Mouse (Mus musculus) midbrain, embryonic 13.5 days (tissue): ENCODE data around the gene Mns1. TPM values are rescaled to one million over a fixed set of nuclear protein-coding genes. Genes with fewer than 3 reads are reported as not detected.
A peak's percentile ranks its signal among the peaks of the same experiment; 100 is the strongest.

ENCODE experiments used
- ATAC-seq: fragments of 200-750 bp; cut with Nextera tagmentation; 2 replicates; pipeline ENCODE4 v1.8.0; 2017; ENCODE audit warnings: mild to moderate bottlenecking, moderate TSS enrichment, moderate library complexity
- H3K27ac ChIP-seq: fragments of 300-500 bp; sonication (generic); 2 replicates; pipeline ENCODE4 v1.5.1; 2015; ENCODE audit warnings: inconsistent platforms, mild to moderate bottlenecking, moderate library complexity
- H3K27me3 ChIP-seq: fragments of 300-500 bp; sonication (generic); 2 replicates; pipeline ENCODE4 v1.6.1; 2015; ENCODE audit warnings: mild to moderate bottlenecking, inconsistent platforms
- H3K36me3 ChIP-seq: fragments of 300-500 bp; sonication (generic); 2 replicates; pipeline ENCODE4 v1.6.1; 2015; ENCODE audit warnings: mild to moderate bottlenecking, inconsistent platforms
- H3K4me1 ChIP-seq: fragments of 300-500 bp; sonication (generic); replicated peaks from 2 replicates; pipeline ENCODE4 v1.6.1; 2015; ENCODE audit warnings: inconsistent platforms
- H3K4me2 ChIP-seq: fragments of 300-500 bp; sonication (generic); replicated peaks from 2 replicates; pipeline ENCODE4 v1.6.1; 2015; ENCODE audit warnings: moderate library complexity, mild to moderate bottlenecking, inconsistent platforms
- H3K4me3 ChIP-seq: fragments of 300-500 bp; sonication (generic); replicated peaks from 2 replicates; pipeline ENCODE4 v1.5.1; 2015; ENCODE audit warnings: mild to moderate bottlenecking, inconsistent platforms
- H3K9ac ChIP-seq: fragments of 300-500 bp; sonication (generic); replicated peaks from 2 replicates; pipeline ENCODE4 v1.6.1; 2015; ENCODE audit warnings: mild to moderate bottlenecking, inconsistent platforms
- H3K9me3 ChIP-seq: fragments of 300-500 bp; sonication (generic); 2 replicates; pipeline ENCODE4 v1.6.1; 2016; ENCODE audit warnings: mild to moderate bottlenecking, inconsistent platforms
- WGBS: fragments of 180-500 bp; shearing (Covaris S2); methylation state at CpG from one replicate; pipeline ENCODE4 v1.1.7; 2015; 5-methylcytosine and 5-hydroxymethylcytosine counted together
- polyA plus RNA-seq: library from polyadenylated mRNA; unstranded; fragments of >200 nt; fragmentation: Nextera tagmentation; extraction: Ambion mirVana; gene quantifications from 2 replicates; pipeline ENCODE4 v1.2.1, GENCODE M21; 2015

The Mns1 gene
- polyA plus RNA-seq, 1 experiment from 2014 or later = 19.9 TPM

DNA sequence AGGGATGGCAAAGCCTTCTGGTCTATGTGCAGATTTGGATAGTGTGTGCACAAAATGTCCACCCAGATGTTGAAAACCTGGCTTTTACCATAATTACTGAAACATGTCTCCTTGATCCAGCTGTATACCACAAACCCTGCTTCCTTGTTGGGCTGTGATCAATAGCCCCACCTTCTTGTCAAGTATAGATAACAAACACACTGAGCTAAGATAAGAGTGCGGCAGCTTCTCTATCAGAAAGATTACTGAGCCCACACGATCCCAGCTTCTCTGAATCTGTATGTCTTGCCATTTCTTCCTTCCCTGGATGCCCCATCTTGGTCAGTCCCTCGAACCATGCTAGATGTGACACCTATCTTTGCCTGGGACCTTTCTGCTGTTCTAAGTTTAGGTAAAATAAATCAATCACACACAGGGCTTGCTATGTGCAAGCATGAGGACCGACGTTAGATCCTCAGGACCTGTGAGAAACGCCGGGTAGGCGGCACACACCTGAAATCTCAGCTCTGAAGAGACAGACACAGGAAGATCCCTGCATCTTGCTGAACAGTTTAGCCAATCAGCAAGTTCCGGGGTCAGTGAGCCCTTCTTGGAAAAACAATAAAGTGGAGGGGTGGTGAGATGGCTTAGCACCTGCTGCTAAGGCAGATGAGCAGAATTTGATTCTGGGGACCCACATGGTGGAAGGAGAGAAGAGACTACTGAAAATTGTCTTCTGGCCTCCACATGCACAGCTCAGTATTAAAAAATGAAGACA lies 31.8 kb upstream of the Mns1 start:
- Histone ChIP-seq H3K27ac (no peak overlapping the region), H3K27me3 (no peaks in the 10 kb centered on the region), H3K4me3 (no peak overlapping the region), H3K36me3 (no peaks in the 10 kb centered on the region), H3K4me1 (peaks cover 23% of the 10 kb centered on the region), H3K9ac (no peak overlapping the region), H3K4me2 (no peak overlapping the region), H3K9me3 (no peaks in the 10 kb centered on the region)
- WGBS = 93% methylated on average over 9 of the region's 9 CpGs
- ATAC-seq = no peak

DNA sequence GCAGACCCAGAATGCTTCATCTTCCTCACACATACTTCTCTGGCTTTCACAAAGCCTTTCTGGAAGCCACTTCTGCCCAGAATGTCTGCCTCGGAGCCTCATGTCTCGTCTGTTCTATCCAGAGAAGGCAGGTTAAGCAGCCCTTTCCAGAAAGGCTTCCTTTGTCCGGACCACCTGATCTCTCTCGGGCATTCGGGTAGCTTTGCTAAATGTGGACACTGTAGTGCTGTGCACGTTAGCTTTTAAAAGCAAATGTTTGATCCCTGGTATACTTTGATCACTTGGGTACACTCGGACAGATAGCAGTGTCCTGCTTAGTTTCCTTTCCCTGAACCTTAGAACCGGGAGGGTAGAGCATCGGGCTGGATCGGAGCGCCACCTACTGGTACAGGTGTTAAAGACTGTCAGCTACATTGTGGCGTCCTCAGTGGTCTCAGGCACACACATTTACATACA lies 29.7 kb upstream of the Mns1 start:
- 11% methylated on average over 12 of the region's 12 CpGs for WGBS
- H3K4me2 ChIP-seq = peak overlapping the region; percentile 45
- H3K27ac ChIP-seq = no peak overlapping the region
- no peaks in the 10 kb centered on the region for H3K27me3 ChIP-seq
- ATAC-seq = peak; percentile 87
- peaks cover 23% of the 10 kb centered on the region for H3K4me1 ChIP-seq
- peak overlapping the region; percentile 46; the same call in 1 of the 2 replicates for H3K9ac ChIP-seq
- H3K36me3 ChIP-seq = no peaks in the 10 kb centered on the region
- H3K9me3 ChIP-seq = no peaks in the 10 kb centered on the region
- H3K4me3 ChIP-seq = peak overlapping the region; percentile 18

DNA sequence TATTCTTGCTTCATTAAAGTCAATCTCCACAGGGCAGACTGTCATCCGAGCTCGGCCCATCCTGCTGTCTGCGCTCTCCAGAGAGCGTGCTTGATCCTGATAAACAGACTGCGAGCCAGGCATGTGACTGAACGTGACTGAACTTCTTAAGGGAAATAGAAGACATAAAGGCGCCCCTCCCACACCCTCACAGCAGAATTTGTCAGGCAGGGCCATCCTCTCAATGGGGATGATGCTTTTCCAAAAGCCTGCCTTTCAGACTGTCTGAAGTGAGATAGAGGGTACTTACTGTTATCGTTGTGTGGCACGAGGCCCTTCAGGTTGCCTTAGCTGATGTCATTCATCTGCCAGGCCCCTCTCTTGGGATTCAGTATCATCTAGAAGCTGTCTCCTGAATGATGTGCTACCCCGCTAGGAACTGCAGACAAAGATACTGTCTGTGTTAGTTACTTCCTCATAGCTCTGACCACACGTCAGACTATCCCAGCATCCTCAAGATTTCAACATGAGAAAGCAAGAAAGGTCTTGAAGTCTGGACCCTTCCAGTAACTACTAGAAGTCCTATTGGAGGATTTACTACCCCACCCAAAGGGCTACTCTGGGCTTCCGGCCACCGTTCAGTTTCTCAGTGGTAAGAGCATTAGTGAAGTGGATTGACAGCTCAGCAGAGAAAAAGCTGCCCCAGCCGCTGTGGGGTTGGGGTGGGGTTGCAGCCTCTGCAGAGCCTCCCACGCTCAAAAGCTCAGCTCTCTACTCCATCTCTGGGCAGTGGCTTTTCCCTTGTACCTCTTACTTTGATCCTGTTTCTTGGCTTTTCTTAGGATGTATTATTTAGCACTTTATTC lies 28.2 kb upstream of the Mns1 start:
- 31% methylated on average over 15 of the region's 15 CpGs for WGBS
- Histone ChIP-seq H3K27ac (0 out of 2 replicates have a peak overlapping the region, but pooled peaks have one; percentile 0), H3K27me3 (no peaks in the 10 kb centered on the region), H3K36me3 (no peaks in the 10 kb centered on the region), H3K9ac (no peak overlapping the region), H3K4me2 (peak overlapping the region; percentile 22; the same call in 1 of the 2 replicates), H3K9me3 (no peaks in the 10 kb centered on the region), H3K4me3 (no peak overlapping the region), H3K4me1 (peaks cover 15% of the 10 kb centered on the region)
- ATAC-seq = peak; percentile 73

- WGBS = 87% methylated on average over 2 of the region's 2 CpGs
- H3K36me3 ChIP-seq = no peaks in the 10 kb centered on the region
- H3K4me1 ChIP-seq = peaks cover 15% of the 10 kb centered on the region
- H3K9ac ChIP-seq = no peak overlapping the region
- H3K27ac ChIP-seq = no peak overlapping the region
- H3K9me3 ChIP-seq = no peaks in the 10 kb centered on the region
- no peak overlapping the region for H3K4me3 ChIP-seq
- ATAC-seq = no peak
- H3K27me3 ChIP-seq = no peaks in the 10 kb centered on the region
- no peak overlapping the region for H3K4me2 ChIP-seq
These were observed 26.1 kb upstream of the Mns1 start for GRCm38 (mm10) chr9:72411746-72412145.

- H3K9ac ChIP-seq = no peak overlapping the region
- H3K27ac ChIP-seq = no peak overlapping the region
- WGBS = 79% methylated on average over 3 of the region's 3 CpGs
- peaks cover 18% of the 10 kb centered on the region for H3K4me1 ChIP-seq
- H3K4me3 ChIP-seq = no peak overlapping the region
- H3K9me3 ChIP-seq = no peaks in the 10 kb centered on the region
- H3K36me3 ChIP-seq = no peaks in the 10 kb centered on the region
- H3K27me3 ChIP-seq = no peaks in the 10 kb centered on the region
- ATAC-seq = no peak
- no peak overlapping the region for H3K4me2 ChIP-seq
These were observed 19.4 kb upstream of the Mns1 start for GRCm38 (mm10) chr9:72418443-72418842.

GRCm38 (mm10) chr9:72420490-72420889 lies 17.3 kb upstream of the Mns1 start:
- Histone ChIP-seq H3K36me3 (no peaks in the 10 kb centered on the region), H3K4me1 (peaks cover 23% of the 10 kb centered on the region), H3K4me2 (no peak overlapping the region), H3K27ac (no peak overlapping the region), H3K27me3 (no peaks in the 10 kb centered on the region), H3K9ac (no peak overlapping the region), H3K9me3 (no peaks in the 10 kb centered on the region), H3K4me3 (no peak overlapping the region)
- WGBS = 88% methylated on average over 3 of the region's 3 CpGs
- ATAC-seq = no peak

GRCm38 (mm10) chr9:72422284-72422683 lies 15.5 kb upstream of the Mns1 start:
- 60% methylated on average over 11 of the region's 11 CpGs for WGBS
- peak; percentile 38; the same call in 1 of the 2 replicates for ATAC-seq
- Histone ChIP-seq H3K9me3 (no peaks in the 10 kb centered on the region), H3K36me3 (no peaks in the 10 kb centered on the region), H3K4me1 (peaks cover 24% of the 10 kb centered on the region), H3K9ac (no peak overlapping the region), H3K4me3 (no peak overlapping the region), H3K4me2 (no peak overlapping the region), H3K27ac (peak overlapping the region; percentile 63), H3K27me3 (no peaks in the 10 kb centered on the region)

DNA sequence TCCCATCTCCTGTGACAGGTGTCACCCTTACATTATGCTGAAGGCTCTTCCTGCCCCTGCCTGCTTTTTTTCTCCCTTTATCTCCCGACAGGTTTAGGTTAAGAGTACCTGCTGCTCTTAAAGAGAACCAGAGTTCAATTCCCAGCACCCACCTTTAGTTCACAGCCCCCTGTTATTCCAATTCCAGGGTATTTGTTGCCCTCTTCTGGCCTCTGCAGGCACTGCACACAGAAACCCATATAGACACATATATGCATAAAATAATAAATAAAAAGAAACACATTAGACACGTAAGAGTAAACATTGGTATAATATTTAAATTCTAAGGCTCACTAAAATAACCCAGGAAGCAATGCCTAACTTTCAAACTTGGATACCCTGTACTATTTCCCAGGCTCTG lies 15.1 kb upstream of the Mns1 start:
- ATAC-seq = no peak
- Histone ChIP-seq H3K36me3 (no peaks in the 10 kb centered on the region), H3K27me3 (no peaks in the 10 kb centered on the region), H3K27ac (peak overlapping the region; percentile 63; the same call in 1 of the 2 replicates), H3K4me1 (peaks cover 24% of the 10 kb centered on the region), H3K4me3 (no peak overlapping the region), H3K4me2 (no peak overlapping the region), H3K9me3 (no peaks in the 10 kb centered on the region), H3K9ac (no peak overlapping the region)
- 89% methylated on average over 2 of the region's 2 CpGs for WGBS

- Histone ChIP-seq H3K27me3 (no peaks in the 10 kb centered on the region), H3K4me2 (no peak overlapping the region), H3K9ac (no peak overlapping the region), H3K9me3 (no peaks in the 10 kb centered on the region), H3K4me1 (peaks cover 24% of the 10 kb centered on the region), H3K36me3 (no peaks in the 10 kb centered on the region), H3K4me3 (no peak overlapping the region), H3K27ac (no peak overlapping the region)
- no peak for ATAC-seq
- WGBS = 72% methylated on average over 11 of the region's 11 CpGs
These were observed 12.4 kb upstream of the Mns1 start for GRCm38 (mm10) chr9:72425300-72425850.

GRCm38 (mm10) chr9:72427861-72428260 lies 9.9 kb upstream of the Mns1 start:
- Histone ChIP-seq H3K4me3 (no peak overlapping the region), H3K4me2 (no peak overlapping the region), H3K9ac (no peak overlapping the region), H3K36me3 (no peaks in the 10 kb centered on the region), H3K27ac (no peak overlapping the region), H3K27me3 (no peaks in the 10 kb centered on the region), H3K4me1 (peaks cover 5% of the 10 kb centered on the region; the same call in 1 of the 2 replicates), H3K9me3 (no peaks in the 10 kb centered on the region)
- no peak for ATAC-seq
- 72% methylated on average over 4 of the region's 4 CpGs for WGBS

- Histone ChIP-seq H3K27ac (no peak overlapping the region), H3K36me3 (no peaks in the 10 kb centered on the region), H3K9me3 (no peaks in the 10 kb centered on the region), H3K9ac (0 out of 2 replicates have a peak overlapping the region, but pooled peaks have one; percentile 10), H3K27me3 (no peaks in the 10 kb centered on the region), H3K4me2 (no peak overlapping the region), H3K4me1 (peaks cover 14% of the 10 kb centered on the region), H3K4me3 (no peak overlapping the region)
- ATAC-seq = no peak
- WGBS = 43% methylated on average over 9 of the region's 9 CpGs
These were observed 2.9 kb upstream of the Mns1 start for GRCm38 (mm10) chr9:72434876-72435275.

DNA sequence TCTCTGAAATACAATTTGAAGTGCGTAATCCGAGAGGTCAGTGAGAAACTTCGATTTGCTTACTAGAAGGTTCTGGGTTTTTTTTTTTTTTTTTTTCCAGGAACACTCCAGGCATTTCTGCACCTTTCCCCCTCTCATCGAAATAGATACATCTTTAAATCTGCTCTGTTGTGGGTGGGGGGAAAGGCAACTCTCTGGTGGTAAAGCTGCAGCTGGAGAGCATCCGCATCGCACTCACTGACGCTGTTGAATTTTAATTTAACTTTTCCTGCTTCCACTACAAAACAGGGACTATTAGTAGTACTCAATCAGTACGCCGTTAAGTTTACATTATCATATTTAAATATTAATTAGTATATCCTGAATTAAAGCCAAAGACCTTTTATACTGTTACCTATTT lies 938 bp downstream of the Mns1 start:
- ATAC-seq = peak; percentile 10
- 2% methylated on average over 9 of the region's 9 CpGs for WGBS
- Histone ChIP-seq H3K36me3 (peaks cover 2% of the 10 kb centered on the region; the same call in 1 of the 2 replicates), H3K4me3 (peak overlapping the region; percentile 70), H3K4me2 (peak overlapping the region; percentile 83), H3K27me3 (no peaks in the 10 kb centered on the region), H3K27ac (no peak overlapping the region), H3K9ac (peak overlapping the region; percentile 69), H3K4me1 (peaks cover 14% of the 10 kb centered on the region), H3K9me3 (no peaks in the 10 kb centered on the region)
